Mouse (Mus musculus): ENCODE data around the gene Fbxw7. TPM values are rescaled to one million over a fixed set of nuclear protein-coding genes. Genes with fewer than 3 reads are reported as not detected.

The Fbxw7 gene
- polyA plus RNA-seq, 1 experiment from 2014 or later: 8.0 TPM

GRCm38 (mm10) chr3:84980158-84980557 is 165.1 kb downstream of the Fbxw7 start:
- Histone ChIP-seq H3K27me3 (ENCODE audit: low read depth, poor library complexity, severe bottlenecking) (no peaks in the 10 kb centered on the region), H3K9me3 (replicated peaks) (no peaks in the 10 kb centered on the region), H3K27ac (no peak overlapping the region), H3K4me3 (no peak overlapping the region), H3K36me3 (peaks cover 31% of the 10 kb centered on the region), H3K4me1 (no peaks in the 10 kb centered on the region)
- 97% methylated on average over 2 of the region's 2 CpGs for WGBS
- DNase-seq (ENCODE audit: low spot score): no peak

- WGBS: 74% methylated on average over 4 of the region's 4 CpGs
- H3K27ac ChIP-seq: no peak overlapping the region
- no peaks in the 10 kb centered on the region for H3K9me3 ChIP-seq (replicated peaks)
- no peak for DNase-seq (ENCODE audit: low spot score)
- H3K27me3 ChIP-seq (ENCODE audit: low read depth, poor library complexity, severe bottlenecking): no peaks in the 10 kb centered on the region
- H3K4me1 ChIP-seq: no peaks in the 10 kb centered on the region
- H3K4me3 ChIP-seq: no peak overlapping the region
- H3K36me3 ChIP-seq: peaks cover 12% of the 10 kb centered on the region; the same call in 1 of the 2 replicates
These were observed 167.6 kb downstream of the Fbxw7 start for GRCm38 (mm10) chr3:84982688-84983087.

- Histone ChIP-seq H3K27me3 (ENCODE audit: low read depth, poor library complexity, severe bottlenecking) (no peaks in the 10 kb centered on the region), H3K4me3 (no peak overlapping the region), H3K36me3 (peaks cover 1% of the 10 kb centered on the region; the same call in 1 of the 2 replicates), H3K27ac (no peak overlapping the region), H3K9me3 (replicated peaks) (no peaks in the 10 kb centered on the region), H3K4me1 (0 out of 2 replicates have a peak, but pooled peaks cover under 1% of the 10 kb centered on the region)
- no peak for DNase-seq (ENCODE audit: low spot score)
- WGBS: 90% methylated on average over 8 of the region's 8 CpGs
These were observed 170.1 kb downstream of the Fbxw7 start for GRCm38 (mm10) chr3:84985121-84985625.

GRCm38 (mm10) chr3:84988880-84989279 is 173.8 kb downstream of the Fbxw7 start:
- no peaks in the 10 kb centered on the region for H3K36me3 ChIP-seq
- 79% methylated on average over 4 of the region's 4 CpGs for WGBS
- no peak for DNase-seq (ENCODE audit: low spot score)
- H3K27me3 ChIP-seq (ENCODE audit: low read depth, poor library complexity, severe bottlenecking): no peaks in the 10 kb centered on the region
- H3K4me1 ChIP-seq: 0 out of 2 replicates have a peak, but pooled peaks cover 2% of the 10 kb centered on the region
- H3K27ac ChIP-seq: no peak overlapping the region
- H3K9me3 ChIP-seq (replicated peaks): no peaks in the 10 kb centered on the region
- no peak overlapping the region for H3K4me3 ChIP-seq

- 73% methylated on average over 2 of the region's 2 CpGs for WGBS
- H3K4me3 ChIP-seq: no peak overlapping the region
- H3K9me3 ChIP-seq (replicated peaks): no peaks in the 10 kb centered on the region
- no peaks in the 10 kb centered on the region for H3K4me1 ChIP-seq
- H3K27ac ChIP-seq: no peak overlapping the region
- no peak for DNase-seq (ENCODE audit: low spot score)
- H3K27me3 ChIP-seq (ENCODE audit: low read depth, poor library complexity, severe bottlenecking): no peaks in the 10 kb centered on the region
- H3K36me3 ChIP-seq: no peaks in the 10 kb centered on the region
These were observed 190.2 kb downstream of the Fbxw7 start for GRCm38 (mm10) chr3:85005257-85005656.

GRCm38 (mm10) chr3:85012889-85013288 is 197.8 kb downstream of the Fbxw7 start:
- DNase-seq (ENCODE audit: low spot score): no peak
- 89% methylated on average over 6 of the region's 6 CpGs for WGBS
- no peaks in the 10 kb centered on the region for H3K9me3 ChIP-seq (replicated peaks)
- H3K27ac ChIP-seq: no peak overlapping the region
- H3K36me3 ChIP-seq: no peaks in the 10 kb centered on the region
- no peaks in the 10 kb centered on the region for H3K27me3 ChIP-seq (ENCODE audit: low read depth, poor library complexity, severe bottlenecking)
- H3K4me3 ChIP-seq: no peak overlapping the region
- H3K4me1 ChIP-seq: 0 out of 2 replicates have a peak, but pooled peaks cover 5% of the 10 kb centered on the region

- DNase-seq (ENCODE audit: low spot score): no peak
- Histone ChIP-seq H3K9me3 (replicated peaks) (no peaks in the 10 kb centered on the region), H3K27me3 (ENCODE audit: low read depth, poor library complexity, severe bottlenecking) (no peaks in the 10 kb centered on the region), H3K4me3 (no peak overlapping the region), H3K27ac (no peak overlapping the region), H3K36me3 (no peaks in the 10 kb centered on the region), H3K4me1 (0 out of 2 replicates have a peak, but pooled peaks cover 5% of the 10 kb centered on the region)
- 63% methylated on average over 9 of the region's 9 CpGs for WGBS
These were observed 200.6 kb downstream of the Fbxw7 start for GRCm38 (mm10) chr3:85015667-85016066.

GRCm38 (mm10) chr3:85020137-85020536 is 205.1 kb downstream of the Fbxw7 start:
- DNase-seq (ENCODE audit: low spot score): no peak
- no peaks in the 10 kb centered on the region for H3K36me3 ChIP-seq
- no peaks in the 10 kb centered on the region for H3K9me3 ChIP-seq (replicated peaks)
- H3K4me1 ChIP-seq: 0 out of 2 replicates have a peak, but pooled peaks cover 5% of the 10 kb centered on the region
- H3K4me3 ChIP-seq: no peak overlapping the region
- no peak overlapping the region for H3K27ac ChIP-seq
- no peaks in the 10 kb centered on the region for H3K27me3 ChIP-seq (ENCODE audit: low read depth, poor library complexity, severe bottlenecking)

GRCm38 (mm10) chr3:85021816-85022215 is 206.7 kb downstream of the Fbxw7 start:
- Histone ChIP-seq H3K27me3 (ENCODE audit: low read depth, poor library complexity, severe bottlenecking) (no peaks in the 10 kb centered on the region), H3K4me1 (no peaks in the 10 kb centered on the region), H3K36me3 (no peaks in the 10 kb centered on the region), H3K4me3 (no peak overlapping the region), H3K9me3 (replicated peaks) (no peaks in the 10 kb centered on the region), H3K27ac (no peak overlapping the region)
- WGBS: 97% methylated on average over 6 of the region's 6 CpGs
- no peak for DNase-seq (ENCODE audit: low spot score)

GRCm38 (mm10) chr3:85022800-85023199 is 207.7 kb downstream of the Fbxw7 start:
- H3K4me3 ChIP-seq: no peak overlapping the region
- no peaks in the 10 kb centered on the region for H3K9me3 ChIP-seq (replicated peaks)
- H3K27me3 ChIP-seq (ENCODE audit: low read depth, poor library complexity, severe bottlenecking): no peaks in the 10 kb centered on the region
- H3K4me1 ChIP-seq: no peaks in the 10 kb centered on the region
- no peak for DNase-seq (ENCODE audit: low spot score)
- H3K36me3 ChIP-seq: no peaks in the 10 kb centered on the region
- H3K27ac ChIP-seq: no peak overlapping the region
- WGBS: 85% methylated on average over 11 of the region's 11 CpGs

GRCm38 (mm10) chr3:85024237-85024636 is 209.2 kb downstream of the Fbxw7 start:
- DNase-seq (ENCODE audit: low spot score): no peak
- H3K27me3 ChIP-seq (ENCODE audit: low read depth, poor library complexity, severe bottlenecking): no peaks in the 10 kb centered on the region
- H3K4me3 ChIP-seq: no peak overlapping the region
- WGBS: 66% methylated on average over 2 of the region's 2 CpGs
- H3K9me3 ChIP-seq (replicated peaks): no peaks in the 10 kb centered on the region
- no peaks in the 10 kb centered on the region for H3K36me3 ChIP-seq
- H3K27ac ChIP-seq: no peak overlapping the region
- H3K4me1 ChIP-seq: no peaks in the 10 kb centered on the region

GRCm38 (mm10) chr3:85024817-85025705 is 210.0 kb downstream of the Fbxw7 start:
- Histone ChIP-seq H3K27ac (no peak overlapping the region), H3K9me3 (replicated peaks) (no peaks in the 10 kb centered on the region), H3K4me3 (no peak overlapping the region), H3K36me3 (no peaks in the 10 kb centered on the region), H3K27me3 (ENCODE audit: low read depth, poor library complexity, severe bottlenecking) (no peaks in the 10 kb centered on the region), H3K4me1 (no peaks in the 10 kb centered on the region)
- DNase-seq (ENCODE audit: low spot score): no peak
- WGBS: 33% methylated on average over 6 of the region's 6 CpGs

All from limb, embryonic 10.5 days (tissue).